Mouse (Mus musculus) limb, embryonic 10.5 days (tissue): ENCODE results near the gene Fggy. TPM values are rescaled to one million over a fixed set of nuclear protein-coding genes. Genes with fewer than 3 reads are reported as not detected.
A peak's percentile ranks its signal among the peaks of the same experiment; 100 is the strongest.

Experiments
- DNase-seq: peaks from one replicate; pipeline ENCODE4 v3.0.0-alpha.2; 2017; ENCODE audit warnings: low spot score
- H3K27ac ChIP-seq: fragments of 300-500 bp; sonication (generic); 2 replicates; pipeline ENCODE4 v1.5.1; 2016; ENCODE audit warnings: mild to moderate bottlenecking
- H3K27me3 ChIP-seq: fragments of 300-500 bp; sonication (generic); 2 replicates; pipeline ENCODE4 v1.6.1; 2016; ENCODE audit warnings: low read depth, mild to moderate bottlenecking; ENCODE audit not compliant: poor library complexity, severe bottlenecking
- H3K36me3 ChIP-seq: fragments of 300-500 bp; sonication (generic); 2 replicates; pipeline ENCODE4 v1.6.1; 2016; ENCODE audit warnings: mild to moderate bottlenecking, moderate library complexity
- H3K4me1 ChIP-seq: fragments of 300-500 bp; sonication (generic); 2 replicates; pipeline ENCODE4 v1.6.1; 2016
- H3K4me3 ChIP-seq: fragments of 300-500 bp; sonication (generic); 2 replicates; pipeline ENCODE4 v1.5.1; 2016; ENCODE audit warnings: mild to moderate bottlenecking, moderate library complexity
- H3K9me3 ChIP-seq: fragments of 300-500 bp; sonication (generic); replicated peaks from 2 replicates; pipeline ENCODE4 v1.6.1; 2016; ENCODE audit warnings: mild to moderate bottlenecking
- WGBS: fragments of 180-500 bp; shearing (Covaris S2); methylation state at CpG from one replicate; pipeline ENCODE4 v1.1.7; 2016; 5-methylcytosine and 5-hydroxymethylcytosine counted together
- polyA plus RNA-seq: library from polyadenylated mRNA; unstranded; fragments of >200 nt; fragmentation: Nextera tagmentation; extraction: Ambion mirVana; gene quantifications from 2 replicates; pipeline ENCODE4 v1.2.1, GENCODE M21; 2016

The Fggy gene
- polyA plus RNA-seq, 1 experiment from 2014 or later = 8.1 TPM

GRCm38 (mm10) chr4:95791913-95792475, 234.7 kb downstream of the Fggy start:
- no peak overlapping the region for H3K27ac ChIP-seq
- DNase-seq = no peak
- WGBS = 75% methylated on average over 3 of the region's 3 CpGs

GRCm38 (mm10) chr4:95793647-95794328, 236.5 kb downstream of the Fggy start:
- Histone ChIP-seq H3K9me3 (no peaks in the 10 kb centered on the region), H3K27me3 (no peaks in the 10 kb centered on the region), H3K4me1 (peaks cover 44% of the 10 kb centered on the region), H3K27ac (peak overlapping the region; percentile 56; the same call in 1 of the 2 replicates), H3K4me3 (no peak overlapping the region), H3K36me3 (no peaks in the 10 kb centered on the region)
- DNase-seq = no peak
- 44% methylated on average over 7 of the region's 7 CpGs for WGBS

More at GRCm38 (mm10) chr4:95791913-95792475, 234.7 kb downstream of the Fggy start:
- H3K4me3 ChIP-seq = no peak overlapping the region
- H3K9me3 ChIP-seq = no peaks in the 10 kb centered on the region
- H3K27me3 ChIP-seq = no peaks in the 10 kb centered on the region
- H3K36me3 ChIP-seq = no peaks in the 10 kb centered on the region
- peaks cover 43% of the 10 kb centered on the region for H3K4me1 ChIP-seq

- peak; percentile 47 for DNase-seq
- H3K9me3 ChIP-seq = no peaks in the 10 kb centered on the region
- H3K27ac ChIP-seq = peak overlapping the region; percentile 79
- no peak overlapping the region for H3K4me3 ChIP-seq
- no peaks in the 10 kb centered on the region for H3K27me3 ChIP-seq
- H3K4me1 ChIP-seq = peaks cover 44% of the 10 kb centered on the region
- no peaks in the 10 kb centered on the region for H3K36me3 ChIP-seq
- WGBS = 13% methylated on average over 6 of the region's 6 CpGs
Measured at GRCm38 (mm10) chr4:95794651-95795050, 237.3 kb downstream of the Fggy start.

GRCm38 (mm10) chr4:95795283-95795682, 238.0 kb downstream of the Fggy start:
- no peak overlapping the region for H3K27ac ChIP-seq
- H3K9me3 ChIP-seq = no peaks in the 10 kb centered on the region
- H3K36me3 ChIP-seq = no peaks in the 10 kb centered on the region
- H3K4me3 ChIP-seq = no peak overlapping the region
- DNase-seq = no peak
- peaks cover 44% of the 10 kb centered on the region for H3K4me1 ChIP-seq
- no peaks in the 10 kb centered on the region for H3K27me3 ChIP-seq
- WGBS = 84% methylated on average over 2 of the region's 2 CpGs

- no peaks in the 10 kb centered on the region for H3K9me3 ChIP-seq
- H3K36me3 ChIP-seq = no peaks in the 10 kb centered on the region
- no peak overlapping the region for H3K4me3 ChIP-seq
- no peak for DNase-seq
- WGBS = 54% methylated on average over 2 of the region's 2 CpGs
- H3K27me3 ChIP-seq = no peaks in the 10 kb centered on the region
- no peak overlapping the region for H3K27ac ChIP-seq
- peaks cover 54% of the 10 kb centered on the region for H3K4me1 ChIP-seq
Measured at GRCm38 (mm10) chr4:95819650-95820049, 262.3 kb downstream of the Fggy start.

GRCm38 (mm10) chr4:95821906-95822579, 264.7 kb downstream of the Fggy start:
- peaks cover 62% of the 10 kb centered on the region for H3K4me1 ChIP-seq
- no peak overlapping the region for H3K4me3 ChIP-seq
- DNase-seq = peak; percentile 74
- 58% methylated on average over 3 of the region's 3 CpGs for WGBS
- no peaks in the 10 kb centered on the region for H3K9me3 ChIP-seq
- H3K27ac ChIP-seq = peak overlapping the region; percentile 82
- H3K27me3 ChIP-seq = no peaks in the 10 kb centered on the region
- no peaks in the 10 kb centered on the region for H3K36me3 ChIP-seq

- H3K4me1 ChIP-seq = peaks cover 18% of the 10 kb centered on the region
- H3K27me3 ChIP-seq = no peaks in the 10 kb centered on the region
- DNase-seq = no peak
- no peak overlapping the region for H3K27ac ChIP-seq
- WGBS = 91% methylated on average over 4 of the region's 4 CpGs
- H3K9me3 ChIP-seq = no peaks in the 10 kb centered on the region
- H3K4me3 ChIP-seq = no peak overlapping the region
- H3K36me3 ChIP-seq = no peaks in the 10 kb centered on the region
Measured at GRCm38 (mm10) chr4:95828164-95828563, 270.9 kb downstream of the Fggy start.

- peaks cover 2% of the 10 kb centered on the region for H3K4me1 ChIP-seq
- no peak overlapping the region for H3K27ac ChIP-seq
- H3K4me3 ChIP-seq = no peak overlapping the region
- DNase-seq = no peak
- no peaks in the 10 kb centered on the region for H3K27me3 ChIP-seq
- 80% methylated on average over 2 of the region's 2 CpGs for WGBS
- no peaks in the 10 kb centered on the region for H3K36me3 ChIP-seq
- H3K9me3 ChIP-seq = no peaks in the 10 kb centered on the region
Measured at GRCm38 (mm10) chr4:95830320-95830719, 273.0 kb downstream of the Fggy start.

- Histone ChIP-seq H3K27ac (no peak overlapping the region), H3K4me1 (no peaks in the 10 kb centered on the region), H3K9me3 (no peaks in the 10 kb centered on the region), H3K36me3 (no peaks in the 10 kb centered on the region), H3K27me3 (no peaks in the 10 kb centered on the region), H3K4me3 (no peak overlapping the region)
- 89% methylated on average over 1 of the region's 1 CpGs for WGBS
- no peak for DNase-seq
Measured at GRCm38 (mm10) chr4:95839860-95840259, 282.6 kb downstream of the Fggy start.

- no peaks in the 10 kb centered on the region for H3K36me3 ChIP-seq
- peaks cover under 1% of the 10 kb centered on the region; the same call in 1 of the 2 replicates for H3K4me1 ChIP-seq
- no peak for DNase-seq
- 93% methylated on average over 6 of the region's 6 CpGs for WGBS
- H3K27ac ChIP-seq = no peak overlapping the region
- H3K27me3 ChIP-seq = no peaks in the 10 kb centered on the region
- no peaks in the 10 kb centered on the region for H3K9me3 ChIP-seq
- no peak overlapping the region for H3K4me3 ChIP-seq
Measured at GRCm38 (mm10) chr4:95840389-95841053, 283.2 kb downstream of the Fggy start.

- Histone ChIP-seq H3K4me3 (no peak overlapping the region), H3K27ac (peak overlapping the region; percentile 32; the same call in 1 of the 2 replicates), H3K27me3 (no peaks in the 10 kb centered on the region), H3K9me3 (no peaks in the 10 kb centered on the region), H3K36me3 (no peaks in the 10 kb centered on the region), H3K4me1 (peaks cover 17% of the 10 kb centered on the region)
- WGBS = 73% methylated on average over 6 of the region's 6 CpGs
- DNase-seq = no peak
Measured at GRCm38 (mm10) chr4:95845981-95846617, 288.8 kb downstream of the Fggy start.

GRCm38 (mm10) chr4:95847219-95847618, 289.9 kb downstream of the Fggy start:
- Histone ChIP-seq H3K4me1 (peaks cover 17% of the 10 kb centered on the region), H3K9me3 (no peaks in the 10 kb centered on the region), H3K27me3 (no peaks in the 10 kb centered on the region), H3K36me3 (no peaks in the 10 kb centered on the region), H3K4me3 (no peak overlapping the region), H3K27ac (no peak overlapping the region; the same call in 1 of the 2 replicates)
- DNase-seq = no peak
